Mouse (Mus musculus) gonadal fat pad, adult 2 months (tissue): ENCODE measurements around the gene Aip. TPM values are rescaled to one million over a fixed set of nuclear protein-coding genes. Genes with fewer than 3 reads are reported as not detected.
"Not testable (repeated sequence)": the region's sequence is repeated elsewhere in the genome, so short reads cannot be mapped to it uniquely, and the experiment has no call there.

Source experiments
- DNase-seq: peaks from one replicate; pipeline ENCODE4 v3.0.0-alpha.2; 2012; ENCODE audit warnings: low read depth
- polyA plus RNA-seq: library from polyadenylated mRNA; depleted of rRNA; stranded (reverse); fragments of >200 nt; gene quantifications from 2 replicates; pipeline ENCODE4 v1.2.3, GENCODE M21; 2012

Aip gene
- polyA plus RNA-seq, 1 experiment, result 121 TPM

DNA sequence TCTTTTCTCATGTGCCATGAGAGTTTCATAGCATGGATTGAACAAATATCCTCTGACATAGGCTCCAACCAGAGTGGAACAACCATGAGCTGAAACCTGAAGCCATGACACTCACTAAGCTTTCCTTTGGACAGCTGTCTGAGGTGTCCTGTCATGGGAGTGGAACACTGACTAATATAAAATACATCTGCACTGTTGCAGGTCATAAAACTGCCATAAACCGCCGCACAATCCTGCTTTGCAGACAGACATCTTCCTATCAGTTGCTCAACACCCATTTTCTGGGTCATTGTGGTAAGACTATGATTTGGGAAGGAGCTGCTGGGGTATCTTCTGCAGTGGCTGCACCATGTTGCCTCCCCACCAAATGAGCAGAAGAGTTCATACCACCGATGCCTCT lies 32.9 kb downstream of the Aip start:
- no peak for DNase-seq

DNA sequence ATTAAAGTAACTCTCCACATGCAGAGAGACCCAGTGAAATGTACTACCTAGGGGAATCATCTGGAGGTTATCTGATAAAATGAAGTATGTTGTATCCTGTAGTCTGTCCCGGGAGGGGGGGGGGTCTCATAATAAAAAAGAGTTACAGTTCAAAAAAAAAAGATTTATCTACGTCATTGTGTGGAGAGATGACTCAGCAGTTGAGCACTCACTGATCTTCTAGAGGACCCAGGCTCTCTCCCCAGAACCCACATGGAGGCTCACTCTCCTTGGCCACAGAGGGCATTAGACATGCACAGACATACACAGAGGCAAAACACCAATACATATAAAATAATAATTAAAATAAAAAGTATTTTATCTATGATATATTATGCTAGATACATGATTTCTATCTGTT lies 34.3 kb downstream of the Aip start:
- no peak for DNase-seq

DNA sequence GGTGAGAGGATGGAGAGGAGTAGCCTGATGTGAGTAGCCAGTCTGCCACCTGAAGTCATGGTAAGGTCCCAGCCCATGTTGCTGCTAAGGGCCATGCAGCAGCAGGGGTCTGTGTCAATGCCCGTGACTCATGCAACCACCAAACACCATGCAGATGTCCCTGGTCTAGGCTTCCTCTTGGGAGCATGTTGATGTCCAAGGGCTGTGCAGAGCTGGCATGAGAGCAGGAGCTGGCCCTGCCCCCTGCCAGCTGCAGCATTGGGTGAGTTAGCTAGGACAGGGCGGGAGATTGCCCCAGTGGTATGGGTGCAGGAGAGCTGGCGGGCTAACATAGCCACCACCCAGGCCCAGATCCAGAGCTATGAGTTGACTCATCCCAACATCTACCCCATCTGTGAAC lies 35.2 kb downstream of the Aip start:
- DNase-seq, result no peak

DNA sequence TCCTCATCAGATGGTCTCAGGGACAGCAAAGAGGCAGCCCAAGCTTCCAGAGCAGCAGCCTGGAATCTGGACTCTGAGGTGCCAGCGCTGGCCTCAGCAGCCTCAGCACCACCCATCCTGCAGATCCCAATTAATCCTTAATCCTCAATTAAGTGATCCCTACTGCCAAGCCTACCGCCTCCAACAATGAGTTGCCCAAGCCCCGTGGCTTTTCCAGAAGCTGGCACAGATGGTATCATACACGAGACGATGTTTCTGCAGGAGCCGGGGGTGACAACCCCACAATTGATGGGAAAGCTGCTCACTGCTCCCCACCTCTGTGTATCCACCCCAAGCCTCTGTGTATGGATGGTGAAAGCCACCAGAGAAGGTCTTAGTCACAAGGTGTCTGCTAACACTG lies 36.5 kb downstream of the Aip start:
- no peak for DNase-seq

DNA sequence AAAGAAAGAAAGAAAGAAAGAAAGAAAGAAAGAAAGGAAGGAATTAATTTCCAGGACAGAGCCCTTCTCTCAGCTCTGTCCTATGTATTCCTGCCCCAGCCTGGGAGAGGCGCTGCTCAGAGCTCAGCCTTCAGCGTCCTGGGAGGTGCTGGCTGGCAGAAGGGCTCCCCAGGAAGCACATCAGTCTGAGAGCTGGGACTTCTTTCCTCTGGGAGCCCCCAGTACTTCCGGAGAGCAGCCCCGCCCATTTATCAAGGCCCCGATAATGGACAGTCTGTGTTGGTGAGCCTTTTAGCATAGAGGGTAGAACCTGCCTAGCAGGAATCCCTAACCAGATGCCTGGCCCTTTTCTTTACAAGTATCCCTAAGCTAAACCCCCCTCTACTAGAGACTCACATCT lies 37.5 kb downstream of the Aip start:
- DNase-seq, result no peak

DNA sequence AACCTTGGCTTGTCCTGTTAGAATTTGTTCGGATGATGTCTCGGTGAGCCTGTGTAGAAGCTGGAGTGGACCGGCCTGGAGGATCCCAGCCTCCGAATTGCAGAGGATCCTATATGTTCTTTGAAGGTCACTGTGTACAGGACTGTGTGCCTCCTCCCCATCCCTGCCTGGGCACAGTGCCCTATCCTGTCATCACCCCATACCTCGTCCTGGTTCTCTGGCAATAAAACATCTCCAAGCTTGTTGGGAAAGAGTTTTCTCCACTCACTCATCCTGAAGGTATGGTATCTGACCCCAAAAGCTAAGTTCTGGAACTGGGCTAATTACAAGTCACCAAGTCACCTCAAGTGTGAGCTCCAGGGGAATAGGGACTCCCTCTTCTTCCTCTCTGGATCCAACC lies 38.6 kb downstream of the Aip start:
- DNase-seq, result no peak

DNA sequence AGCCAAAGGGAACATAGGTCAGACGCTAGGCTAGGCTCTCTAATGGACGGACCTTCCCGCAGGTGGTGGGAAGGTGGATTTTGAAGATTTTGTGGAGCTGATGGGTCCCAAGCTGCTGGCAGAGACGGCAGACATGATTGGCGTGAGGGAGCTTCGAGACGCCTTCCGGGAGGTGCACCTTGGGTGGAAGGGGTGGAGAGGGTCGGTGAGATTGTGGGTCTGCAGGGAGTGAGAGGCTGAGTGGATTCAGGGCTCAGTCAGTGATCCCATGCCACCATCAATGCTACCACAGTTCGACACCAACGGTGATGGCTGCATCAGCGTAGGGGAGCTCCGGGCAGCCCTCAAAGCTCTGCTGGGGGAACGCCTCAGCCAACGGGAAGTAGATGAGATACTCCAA lies 39.5 kb downstream of the Aip start:
- DNase-seq, result no peak

DNA sequence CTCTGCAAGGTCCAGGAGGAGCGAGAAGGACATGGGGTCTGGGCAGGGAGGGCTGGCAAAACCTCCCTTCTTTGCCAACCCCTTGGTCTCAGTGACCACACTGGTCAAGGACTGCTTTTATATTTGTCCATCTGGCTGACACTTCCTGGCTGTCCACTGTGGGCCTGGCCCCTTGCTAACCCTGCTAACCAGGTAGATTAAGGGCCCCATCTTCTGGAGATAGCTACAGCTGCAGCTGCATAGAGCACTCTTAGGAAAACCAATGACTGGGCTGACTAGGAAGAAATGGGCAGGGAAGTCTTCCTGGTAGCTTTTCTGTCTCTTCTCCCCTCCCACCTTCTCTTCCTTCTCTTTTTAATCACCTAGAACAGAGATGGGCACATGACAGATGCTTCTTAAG lies 40.7 kb downstream of the Aip start:
- no peak for DNase-seq

DNA sequence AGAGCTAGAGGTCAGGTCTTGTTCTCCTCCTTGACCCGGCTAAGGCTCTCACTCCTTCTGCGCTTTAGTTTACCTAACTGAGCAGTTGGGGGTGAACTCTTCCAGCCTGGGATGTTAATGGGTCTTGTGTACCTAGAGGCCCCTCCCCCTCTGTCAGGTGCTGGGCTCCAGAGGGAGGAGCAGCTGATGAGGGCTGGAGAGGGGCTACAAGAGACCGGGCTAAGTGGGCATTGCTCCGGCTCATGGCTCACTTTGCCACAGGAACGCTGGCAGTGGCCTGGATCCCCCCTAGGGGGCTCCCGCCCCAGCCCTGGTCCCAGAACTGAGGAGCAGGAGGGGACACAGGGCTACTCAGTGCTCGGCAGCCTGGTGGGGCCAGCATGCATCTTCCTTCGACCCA lies 41.8 kb downstream of the Aip start:
- no peak for DNase-seq

DNA sequence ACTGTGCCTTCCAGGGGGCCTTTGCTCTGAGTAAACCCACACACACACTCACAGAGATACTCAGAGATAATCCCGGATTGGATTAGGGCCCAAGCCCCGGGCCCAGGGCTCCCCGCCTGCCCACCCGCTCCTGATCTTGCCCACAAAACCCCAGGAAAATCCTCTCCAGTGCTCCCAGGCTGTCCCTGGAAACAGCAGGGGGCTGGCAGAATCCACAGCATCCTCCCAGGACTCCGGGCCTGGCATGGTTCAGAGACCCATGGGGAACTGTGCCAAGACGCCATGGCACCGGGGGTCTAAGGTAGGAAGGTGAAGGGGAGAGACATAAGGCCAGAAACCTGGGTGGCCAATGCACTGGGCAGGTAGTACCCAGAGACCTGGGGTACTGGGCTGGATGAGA lies 42.3 kb downstream of the Aip start:
- no peak for DNase-seq

DNA sequence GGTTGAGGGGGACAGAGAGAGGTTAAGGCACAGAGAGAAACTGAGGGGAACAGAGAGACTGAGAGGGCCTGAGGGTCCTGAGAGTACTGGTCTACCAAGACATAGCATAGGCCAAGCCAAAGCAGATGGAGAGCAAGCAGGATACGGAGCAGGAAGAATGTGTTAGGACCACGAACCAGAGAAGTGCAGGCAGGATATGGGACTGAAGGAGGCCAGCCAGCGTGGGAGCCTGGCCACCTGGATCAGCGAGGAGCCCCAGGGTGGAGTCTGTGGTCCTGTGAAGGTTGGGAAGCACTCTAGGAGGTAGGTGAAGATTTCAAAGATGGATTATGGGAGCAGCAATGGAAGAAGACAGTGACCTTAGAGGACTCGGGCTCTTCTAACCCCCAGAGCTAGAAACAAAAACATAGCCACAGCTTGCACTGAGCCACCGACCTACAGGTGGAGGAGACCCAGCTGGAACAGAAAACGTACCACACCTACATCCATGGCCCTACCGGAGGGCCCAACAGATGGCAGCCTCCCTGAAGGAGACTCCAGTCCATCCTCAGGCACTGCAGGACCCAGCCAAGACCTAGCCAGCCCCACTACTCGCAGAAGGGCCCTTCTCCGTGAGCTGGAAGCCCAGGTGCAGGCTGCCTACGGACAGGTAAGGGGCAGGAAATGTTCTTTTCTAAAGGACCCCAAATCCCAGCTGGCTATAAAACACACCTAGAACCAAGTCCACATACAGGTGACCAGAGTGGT lies 43.3 kb downstream of the Aip start:
- DNase-seq, result no peak

DNA sequence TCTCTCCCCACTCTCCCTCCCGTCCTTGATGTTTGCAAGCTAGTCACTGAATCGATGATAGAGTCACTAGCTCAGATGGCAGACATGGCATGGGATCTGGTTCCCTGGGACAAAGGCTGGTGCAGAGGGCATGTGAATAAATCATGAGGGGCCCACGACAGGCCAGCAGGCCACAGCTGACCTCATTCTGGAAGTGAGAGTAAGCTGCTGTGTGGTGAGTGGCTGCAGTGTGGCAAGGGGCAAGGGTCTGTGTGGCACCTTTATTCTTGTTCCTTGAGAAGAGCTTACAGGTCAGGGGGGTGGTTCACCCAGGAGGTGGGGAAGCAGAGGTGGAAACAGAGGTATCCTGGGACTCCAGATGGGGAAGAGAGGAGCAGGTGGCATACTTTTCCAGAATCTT lies 44.3 kb downstream of the Aip start, which contains the start of gene Cabp2:
Cabp2 (plus strand) TSS at position 185 of the 400 bp plus-strand sequence.
- DNase-seq, result no peak

DNA sequence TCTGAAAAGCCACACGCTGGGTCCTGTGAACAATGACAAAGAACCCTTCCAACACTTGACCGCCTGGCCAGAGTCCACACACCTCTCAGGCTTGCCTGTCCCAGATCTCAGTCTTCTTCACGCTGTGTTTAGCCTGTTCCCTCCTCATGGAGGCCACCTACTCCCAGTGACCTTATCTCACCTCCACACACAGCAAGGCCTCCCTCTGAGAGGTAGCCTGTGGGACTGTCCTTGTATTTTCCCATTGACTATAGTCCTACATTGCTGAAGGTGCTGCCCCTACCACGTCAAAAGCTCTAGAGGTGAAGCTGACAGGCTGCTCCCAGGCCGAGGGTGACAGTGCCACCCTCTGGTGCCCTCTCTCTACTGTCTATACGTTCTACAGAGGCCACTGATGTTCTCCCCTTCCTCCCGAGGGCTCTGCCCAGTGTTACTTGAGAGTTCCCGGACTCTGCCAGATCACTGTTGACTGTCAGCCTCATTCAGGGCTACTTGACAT lies 45.1 kb downstream of the Aip start:
- no peak for DNase-seq

DNA sequence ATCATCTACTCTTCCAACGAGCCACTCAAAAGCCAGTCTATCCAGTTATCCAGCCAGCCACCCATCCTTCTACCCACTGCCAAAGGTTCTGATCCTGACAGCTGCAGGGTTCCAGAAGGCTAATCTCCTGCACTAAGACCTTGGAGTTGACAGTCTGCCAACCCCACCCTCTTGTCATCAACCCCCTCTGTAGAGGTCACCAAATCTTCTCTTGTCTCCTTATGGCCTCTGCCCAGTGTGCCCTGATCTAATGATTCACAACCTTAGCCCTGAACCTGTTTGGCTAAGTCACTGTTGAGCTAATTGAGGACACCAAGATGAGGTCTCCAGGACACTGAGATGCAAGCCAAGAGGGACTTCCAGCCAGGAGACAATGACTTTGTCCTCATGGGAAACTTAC lies 46.1 kb downstream of the Aip start:
- no peak for DNase-seq

DNA sequence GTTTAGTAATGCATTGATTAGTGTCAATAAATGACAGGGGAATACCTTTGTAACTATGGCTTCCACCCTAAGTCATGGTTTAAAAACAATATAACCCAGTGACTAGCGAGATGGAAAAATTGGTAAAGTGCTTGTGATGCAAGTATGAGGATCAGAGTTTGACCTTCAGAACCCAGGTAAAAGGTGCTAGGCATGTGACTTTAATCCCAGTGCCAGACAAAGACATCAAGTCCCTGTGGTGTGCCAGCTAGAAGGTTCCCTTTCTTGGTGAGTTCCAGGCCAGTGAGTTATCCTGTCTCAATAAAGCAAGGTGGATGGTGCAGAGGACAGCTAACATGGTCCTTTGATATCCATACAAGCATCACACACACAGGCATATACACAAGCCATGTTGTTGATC lies 50.1 kb downstream of the Aip start:
- no peak for DNase-seq

DNA sequence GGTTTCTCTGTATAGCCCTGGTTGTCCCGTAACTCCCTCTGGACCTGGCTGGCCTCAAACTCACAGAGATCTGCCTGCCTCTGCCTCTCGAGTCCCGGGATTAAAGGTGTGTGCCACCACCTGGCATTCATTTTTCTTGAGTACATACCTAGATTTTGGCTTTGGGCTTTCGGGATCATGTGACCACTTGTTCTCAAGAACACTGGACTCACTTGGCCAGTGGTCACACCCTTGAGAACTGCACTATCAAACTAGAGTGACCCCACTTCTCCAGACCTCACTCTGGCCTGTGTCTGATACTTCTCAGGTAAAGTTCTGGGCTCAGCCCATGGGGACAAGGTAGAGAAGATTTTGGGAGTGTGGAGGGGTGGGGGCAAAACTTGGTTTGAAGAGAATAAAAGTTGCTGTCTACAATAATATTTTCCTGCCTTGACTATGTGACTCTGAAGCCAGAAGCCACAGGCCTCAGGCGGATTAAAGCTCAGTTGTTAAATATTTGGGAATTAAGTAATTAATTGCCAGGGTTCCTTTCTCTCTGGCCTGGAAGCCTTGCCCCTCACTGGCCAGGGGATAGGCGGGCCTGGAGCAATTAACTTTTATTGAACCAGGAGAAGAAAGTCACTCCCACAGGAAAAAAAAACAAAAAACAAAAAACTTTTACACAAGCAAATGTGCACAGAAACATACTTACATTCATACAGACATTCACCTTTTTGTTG lies 52.8 kb downstream of the Aip start:
- no peak for DNase-seq

DNA sequence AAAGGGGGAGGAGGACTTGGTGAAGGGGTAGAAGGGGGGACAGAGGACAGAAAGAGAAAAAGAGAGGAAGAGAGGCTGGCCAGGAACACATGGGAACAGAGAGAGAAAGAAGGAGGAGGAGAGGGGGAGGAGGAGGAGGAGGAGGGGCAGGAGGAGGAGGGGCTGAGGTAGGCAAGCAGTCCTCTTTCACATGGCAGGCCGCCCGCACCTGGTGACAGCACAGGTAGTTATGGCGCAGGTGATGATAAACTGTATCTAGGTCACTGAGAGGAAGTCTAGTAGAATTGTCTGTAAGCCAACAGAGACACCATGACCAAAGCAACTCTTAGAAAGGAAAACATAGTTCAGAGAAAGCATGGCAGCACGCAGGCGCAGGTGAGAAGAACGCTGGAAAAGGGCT lies 54.3 kb downstream of the Aip start:
- DNase-seq, result no peak

DNA sequence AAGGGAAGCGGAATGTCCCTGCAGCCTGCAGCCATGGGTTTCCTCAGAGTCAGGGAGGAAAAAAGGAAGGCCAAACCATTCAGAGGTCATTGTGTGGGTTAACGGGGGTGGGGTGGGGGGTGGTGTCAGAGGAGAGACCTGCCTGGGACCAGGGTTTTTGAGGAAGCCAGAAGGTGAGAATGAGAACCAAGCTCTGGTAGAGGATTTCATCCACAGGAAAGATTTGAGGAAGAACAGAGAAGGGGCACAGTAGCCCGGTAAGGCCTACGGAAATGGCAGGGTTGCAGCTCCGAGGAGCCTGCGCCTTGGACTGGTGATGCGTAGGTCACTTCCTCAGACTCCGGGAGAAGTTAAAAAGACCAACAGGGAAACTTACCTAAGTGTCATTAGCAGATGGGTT lies 54.9 kb downstream of the Aip start:
- no peak for DNase-seq

DNA sequence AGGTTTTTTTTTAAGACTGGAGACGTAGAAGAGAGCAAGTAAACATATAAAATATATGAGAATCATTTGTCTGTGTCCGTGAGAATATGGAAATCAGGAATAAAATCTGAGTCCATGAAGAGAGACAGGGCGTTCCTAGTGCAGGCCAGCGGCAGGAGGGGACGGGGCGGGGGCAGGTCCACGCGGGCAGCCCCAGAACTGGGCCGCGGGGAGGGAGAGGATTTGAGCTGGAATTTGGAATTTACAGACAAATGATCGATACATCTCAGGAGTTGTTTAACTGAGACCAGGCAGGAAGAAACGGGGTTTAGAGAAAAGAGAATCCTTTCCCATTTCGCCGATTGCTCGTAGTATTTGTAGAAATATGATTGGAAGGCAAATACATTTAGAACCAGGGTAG lies 55.3 kb downstream of the Aip start:
- no peak for DNase-seq

DNA sequence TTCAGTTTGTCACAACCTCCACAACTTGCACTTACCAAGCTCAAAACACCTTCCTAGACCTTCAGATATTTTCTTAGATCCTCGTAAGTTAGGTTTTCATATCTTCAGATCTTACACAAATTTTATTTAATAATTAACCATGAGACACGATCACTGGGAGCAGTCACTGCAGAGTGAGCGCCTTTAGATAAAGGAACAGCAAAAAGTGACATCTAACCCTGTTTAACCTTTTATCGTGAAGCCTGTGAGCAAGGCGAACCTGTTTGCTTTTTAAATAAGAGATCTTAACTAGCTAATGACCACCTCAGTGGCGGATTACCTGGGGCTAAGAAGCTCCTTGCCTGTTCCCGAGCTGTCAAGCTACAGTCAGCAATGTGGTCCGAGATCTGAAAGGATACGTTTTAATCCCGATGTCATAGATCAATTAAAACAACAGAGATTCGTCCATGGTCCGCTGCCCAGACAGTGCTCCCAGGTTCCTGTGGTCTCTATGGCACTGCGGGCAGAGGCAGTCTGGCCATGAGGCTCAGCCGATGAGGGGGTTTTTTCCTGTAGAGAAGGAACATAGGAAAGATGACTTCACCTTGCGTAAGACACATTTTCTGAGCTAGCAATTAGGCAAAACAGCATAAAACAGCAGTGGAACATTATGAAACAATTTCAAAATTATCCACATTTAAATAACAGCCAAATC lies 56.8 kb downstream of the Aip start:
- no peak for DNase-seq

DNA sequence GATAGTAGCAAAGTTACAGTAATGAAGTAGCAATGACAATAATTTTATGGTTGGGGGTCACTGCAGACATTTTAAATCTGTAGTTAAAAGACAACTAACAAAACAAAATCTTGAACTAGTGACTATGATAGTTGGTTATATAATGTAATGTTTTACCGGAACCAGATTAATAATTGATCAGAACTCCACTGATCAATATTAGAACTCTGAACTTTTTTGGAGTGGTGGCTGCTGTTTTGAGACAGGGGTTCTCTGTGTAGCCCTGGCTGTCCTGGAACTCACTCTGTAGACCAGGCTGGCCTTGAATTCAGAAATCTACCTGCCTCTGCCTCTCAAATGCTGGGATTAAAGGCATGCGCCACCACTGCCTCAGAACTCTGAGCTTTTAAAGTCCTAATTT lies 57.4 kb downstream of the Aip start:
- DNase-seq, result not testable (repeated sequence)

DNA sequence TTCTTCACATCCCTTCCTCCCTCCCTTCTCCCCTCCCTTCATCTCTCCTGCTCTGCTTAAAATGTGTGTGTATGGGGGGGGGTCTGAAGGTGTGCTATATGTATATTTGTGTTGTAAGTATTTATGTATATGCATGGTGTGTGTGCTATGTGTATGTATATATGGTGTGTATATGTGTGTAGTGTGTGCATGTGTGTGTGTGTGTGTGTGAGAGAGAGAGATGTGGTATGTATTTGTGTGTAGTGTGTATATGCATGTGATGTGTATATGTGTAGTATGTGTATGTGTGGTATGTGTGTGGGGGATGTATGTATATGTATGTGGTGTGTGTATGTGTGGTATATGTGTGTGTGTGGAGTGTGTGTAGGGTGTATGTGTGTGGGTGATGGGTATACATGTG lies 58.8 kb downstream of the Aip start:
- DNase-seq, result no peak

DNA sequence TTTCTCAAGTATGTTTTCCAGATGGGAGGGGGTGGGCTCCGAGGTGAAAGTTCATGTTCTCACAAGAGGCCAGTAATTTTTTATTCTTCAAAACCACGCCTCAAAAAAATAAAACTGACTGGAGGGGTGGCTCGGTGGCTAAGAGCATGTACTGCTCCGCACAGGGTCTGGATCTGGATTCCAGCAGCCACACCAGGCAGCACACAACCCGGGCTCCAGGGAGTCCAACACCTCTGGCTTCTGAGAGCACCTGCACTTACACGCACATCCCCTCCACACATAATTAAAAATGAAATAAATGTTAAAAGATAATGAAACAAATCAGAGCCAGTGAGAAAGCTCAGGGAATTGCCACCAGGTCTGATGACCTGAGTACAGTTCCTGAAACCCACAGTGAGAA lies 59.4 kb downstream of the Aip start:
- no peak for DNase-seq
